Mouse (Mus musculus): ENCODE measurements around the gene Speer3.

DNA sequence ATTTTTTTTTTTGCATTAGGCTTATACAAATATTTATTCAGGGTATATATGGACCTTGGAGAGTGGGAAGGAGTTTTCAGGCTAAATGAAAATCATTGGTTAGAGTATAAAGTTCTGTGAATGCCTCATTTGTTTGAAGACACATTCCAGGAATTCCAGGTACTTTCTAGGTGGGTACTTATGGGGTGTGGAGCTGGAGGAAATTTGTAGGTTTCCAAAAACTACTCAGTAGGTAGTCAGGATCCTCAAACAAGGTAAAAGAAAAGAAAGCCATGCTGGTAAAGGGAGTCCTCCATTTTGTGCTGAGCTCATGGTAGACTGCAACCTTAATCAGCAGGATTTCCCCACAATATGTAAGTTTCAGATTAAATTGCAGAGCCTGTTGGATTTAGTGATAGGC is 35.3 kb downstream of the Speer3 start:
- no peak for TF ChIP-seq CTCF (IDR thresholded peaks at IDR 0.05; ENCODE audit: borderline replicate concordance, insufficient read depth, low read length)
- TF ChIP-seq POLR2A (IDR thresholded peaks at IDR 0.05; ENCODE audit: low read depth, low read length), result no peak
